9 mouse cellular contexts compared by ENCODE assay signal in genomic region chr6:30675281-30675771, GRCm38 (mm10). TPM values are rescaled to one million over a fixed set of nuclear protein-coding genes. Genes with fewer than 3 reads are reported as not detected.
A peak's percentile ranks its signal among the peaks of the same experiment; 100 is the strongest.
DNase-seq lines count a peak whose midpoint lies in the region; ATAC-seq lines count a peak whose summit lies in the region.
"Had no signal": no experiment of that assay in that cellular context is flagged by ENCODE, and none has a peak within 500 bp of the region (broad histone marks: within the 10 kb centered on the region; RNA-seq: fewer than 3 reads in every experiment).

No protein-coding gene starts in this region.

- H3K4me3 ChIP-seq in forebrain, embryonic 11.5 days (ENCODE audit: low read depth, low read length), result no peak overlapping the region
- H3K4me3 ChIP-seq in hindbrain, embryonic 10.5 days, result peak overlapping the region; percentile 35
- H3K4me3 ChIP-seq: megakaryocyte, embryonic 14.5 days had no signal

- DNase-seq in embryo, embryonic 10 days (ENCODE audit: low spot score), result peak; percentile 51
- DNase-seq in embryo, embryonic 11 days, result no peak
- peak; percentile 26 for DNase-seq in adrenal gland, adult 8-10 months
- peak; percentile 64 for DNase-seq in forebrain, embryonic 11.5 days (ENCODE audit: low spot score)
- no peak for DNase-seq in hindbrain, embryonic 10.5 days (ENCODE audit: low spot score)
- DNase-seq in lung, postnatal 14 days, result peak; percentile 22
- no peak for DNase-seq in thymus, postnatal 14 days

- no peaks in the 10 kb centered on the region for H3K9me3 ChIP-seq in forebrain, embryonic 11.5 days (ENCODE audit: control insufficient read depth, low read length)
- H3K9me3 ChIP-seq in hindbrain, embryonic 10.5 days, result no peaks in the 10 kb centered on the region
- H3K9me3 ChIP-seq: megakaryocyte, embryonic 14.5 days had no signal

- H3K36me3 ChIP-seq in forebrain, embryonic 11.5 days (ENCODE audit: control insufficient read depth, insufficient read depth, low read length), result no peaks in the 10 kb centered on the region
- no peaks in the 10 kb centered on the region for H3K36me3 ChIP-seq in hindbrain, embryonic 10.5 days

- 5% methylated on average over 11 of the region's 11 CpGs for WGBS in forebrain, embryonic 11.5 days
- 20% methylated on average over 11 of the region's 11 CpGs for WGBS in hindbrain, embryonic 10.5 days

- H3K27ac ChIP-seq in forebrain, embryonic 11.5 days (ENCODE audit: low read depth, low read length), result peak overlapping the region; percentile 97
- H3K27ac ChIP-seq in hindbrain, embryonic 10.5 days, result peak overlapping the region; percentile 94

- no peaks in the 10 kb centered on the region for H3K27me3 ChIP-seq in forebrain, embryonic 11.5 days (ENCODE audit: control insufficient read depth, insufficient read depth, low read length)
- no peaks in the 10 kb centered on the region for H3K27me3 ChIP-seq in hindbrain, embryonic 10.5 days (ENCODE audit: insufficient read depth, poor library complexity, severe bottlenecking)
- H3K27me3 ChIP-seq: megakaryocyte, embryonic 14.5 days had no signal

- H3K4me2 ChIP-seq in forebrain, embryonic 11.5 days (ENCODE audit: low read depth, low read length, severe bottlenecking), result peak overlapping the region; percentile 40; the same call in 1 of the 2 replicates

- peak; percentile 69 for ATAC-seq in forebrain, embryonic 11.5 days (replicated peaks; ENCODE audit: low FRiP score)
- ATAC-seq in megakaryocyte, adult 5-6 weeks (ENCODE audit: poor library complexity, severe bottlenecking), result no peak

- H3K4me1 ChIP-seq in forebrain, embryonic 11.5 days (replicated peaks; ENCODE audit: control insufficient read depth, insufficient read depth, low read length), result peaks cover 39% of the 10 kb centered on the region
- peaks cover 80% of the 10 kb centered on the region for H3K4me1 ChIP-seq in hindbrain, embryonic 10.5 days (replicated peaks)

- H3K9ac ChIP-seq in forebrain, embryonic 11.5 days (ENCODE audit: low read length), result peak overlapping the region; percentile 61

RNA-seq across cellular contexts. Expression of gene Cep41, which starts 18.2 kb away (rescaled TPM):
- 10 to 100 TPM in 1 of 4 experiments, 1 to 10 TPM in 3; 7.9 to 11.6 (median 8.6) TPM for total RNA-seq in adrenal gland, adult 8-10 months (2022)
- 21.6 and 24.1 TPM in 2 replicates for polyA plus RNA-seq in forebrain, embryonic 11.5 days (2014; fragmentation: Nextera tagmentation; extraction: Ambion mirVana)
- polyA plus RNA-seq in hindbrain, embryonic 10.5 days (2016; fragmentation: Nextera tagmentation; extraction: Ambion mirVana), result 16.0 and 19.0 TPM in 2 replicates
- total RNA-seq in megakaryocyte, adult 5-6 weeks (2015), result 3.5 and 6.0 TPM in 2 replicates
- total RNA-seq in megakaryocyte, adult 5-6 weeks (2017), result 2.0 and 3.1 TPM in 2 replicates

RNA-seq across cellular contexts. Expression of gene Cpa1, which starts 36.3 kb away (rescaled TPM):
- not detected for total RNA-seq in adrenal gland, adult 8-10 months (2022)
- polyA plus RNA-seq in forebrain, embryonic 11.5 days (2014; fragmentation: Nextera tagmentation; extraction: Ambion mirVana), result 0.16 TPM in 1 of 2 replicates, not detected in the other
- polyA plus RNA-seq in hindbrain, embryonic 10.5 days (2016; fragmentation: Nextera tagmentation; extraction: Ambion mirVana), result 0.14 and 0.16 TPM in 2 replicates
- total RNA-seq in megakaryocyte, adult 5-6 weeks (2015), result not detected in 2 replicates
- not detected in 2 replicates for total RNA-seq in megakaryocyte, adult 5-6 weeks (2017)

RNA-seq across cellular contexts. Expression of gene Mest, which starts 48.0 kb away (rescaled TPM):
- 10 to 100 TPM; 39.2 to 81.6 (median 52.6) TPM for total RNA-seq in adrenal gland, adult 8-10 months (2022)
- 1,661 and 1,678 TPM in 2 replicates for polyA plus RNA-seq in forebrain, embryonic 11.5 days (2014; fragmentation: Nextera tagmentation; extraction: Ambion mirVana)
- polyA plus RNA-seq in hindbrain, embryonic 10.5 days (2016; fragmentation: Nextera tagmentation; extraction: Ambion mirVana), result 1,257 and 1,613 TPM in 2 replicates
- total RNA-seq in megakaryocyte, adult 5-6 weeks (2015), result not detected in 2 replicates
- total RNA-seq in megakaryocyte, adult 5-6 weeks (2017), result 0.07 and 0.20 TPM in 2 replicates

Comparison
In these comparisons a context has a peak if more than half of its experiments do, and no peak if none do; other contexts are left out.
1. DNase-seq: peak in embryo, embryonic 10 days (single experiment), adrenal gland, adult 8-10 months (single experiment), forebrain, embryonic 11.5 days (single experiment) and lung, postnatal 14 days (single experiment); none in embryo, embryonic 11 days (single experiment), hindbrain, embryonic 10.5 days (single experiment) and thymus, postnatal 14 days (single experiment).
2. RNA of gene Mest, which starts 48.0 kb away (total RNA-seq): 39.2 to 81.6 TPM in adrenal gland, adult 8-10 months; 0.07 to 0.20 TPM in megakaryocyte, adult 5-6 weeks; every median in the first group is over 10 times any median in the second.